Mouse (Mus musculus): ENCODE data around the gene Tppp2. TPM values are rescaled to one million over a fixed set of nuclear protein-coding genes. Genes with fewer than 3 reads are reported as not detected.

Tppp2 gene
- polyA plus RNA-seq, 1 experiment from 2014 or later = not detected

GRCm38 (mm10) chr14:51932092-51933020 is 14.1 kb downstream of the Tppp2 start:
- Histone ChIP-seq H3K9me3 (peaks cover 8% of the 10 kb centered on the region; the same call in 1 of the 2 replicates), H3K4me3 (no peak overlapping the region), H3K36me3 (replicated peaks) (no peaks in the 10 kb centered on the region), H3K27me3 (ENCODE audit: poor library complexity, severe bottlenecking) (no peaks in the 10 kb centered on the region), H3K4me1 (peaks cover 6% of the 10 kb centered on the region; the same call in 1 of the 2 replicates), H3K27ac (no peak overlapping the region)
- no peak for DNase-seq (ENCODE audit: extremely low spot score, low spot score)
- WGBS = 85% methylated on average over 10 of the region's 10 CpGs

GRCm38 (mm10) chr14:51939005-51939404 is 20.8 kb downstream of the Tppp2 start:
- no peaks in the 10 kb centered on the region for H3K27me3 ChIP-seq (ENCODE audit: poor library complexity, severe bottlenecking)
- H3K27ac ChIP-seq = no peak overlapping the region
- WGBS = 89% methylated on average over 9 of the region's 9 CpGs
- peaks cover 7% of the 10 kb centered on the region; the same call in 1 of the 2 replicates for H3K9me3 ChIP-seq
- no peak for DNase-seq (ENCODE audit: extremely low spot score, low spot score)
- H3K36me3 ChIP-seq (replicated peaks) = no peaks in the 10 kb centered on the region
- peaks cover 19% of the 10 kb centered on the region for H3K4me1 ChIP-seq
- no peak overlapping the region for H3K4me3 ChIP-seq

GRCm38 (mm10) chr14:51940944-51941560 is 22.8 kb downstream of the Tppp2 start:
- Histone ChIP-seq H3K4me3 (no peak overlapping the region), H3K27ac (peak overlapping the region; percentile 44)
- 32% methylated on average over 8 of the region's 8 CpGs for WGBS

GRCm38 (mm10) chr14:51941577-51941976 is 23.4 kb downstream of the Tppp2 start:
- 53% methylated on average over 9 of the region's 9 CpGs for WGBS
- H3K4me1 ChIP-seq = peaks cover 19% of the 10 kb centered on the region
- no peaks in the 10 kb centered on the region for H3K36me3 ChIP-seq (replicated peaks)
- no peak overlapping the region for H3K4me3 ChIP-seq
- DNase-seq (ENCODE audit: extremely low spot score, low spot score) = no peak
- 0 out of 2 replicates have a peak, but pooled peaks cover 1% of the 10 kb centered on the region for H3K9me3 ChIP-seq
- peak overlapping the region; percentile 44 for H3K27ac ChIP-seq
- no peaks in the 10 kb centered on the region for H3K27me3 ChIP-seq (ENCODE audit: poor library complexity, severe bottlenecking)

More at GRCm38 (mm10) chr14:51940944-51941560, 22.8 kb downstream of the Tppp2 start:
- 0 out of 2 replicates have a peak, but pooled peaks cover 3% of the 10 kb centered on the region for H3K9me3 ChIP-seq
- DNase-seq (ENCODE audit: extremely low spot score, low spot score) = peak; percentile 20
- H3K36me3 ChIP-seq (replicated peaks) = no peaks in the 10 kb centered on the region
- no peaks in the 10 kb centered on the region for H3K27me3 ChIP-seq (ENCODE audit: poor library complexity, severe bottlenecking)
- peaks cover 19% of the 10 kb centered on the region for H3K4me1 ChIP-seq

GRCm38 (mm10) chr14:51942236-51942635 is 24.0 kb downstream of the Tppp2 start:
- 75% methylated on average over 7 of the region's 7 CpGs for WGBS
- Histone ChIP-seq H3K4me3 (no peak overlapping the region), H3K9me3 (no peaks in the 10 kb centered on the region), H3K4me1 (peaks cover 19% of the 10 kb centered on the region), H3K27me3 (ENCODE audit: poor library complexity, severe bottlenecking) (no peaks in the 10 kb centered on the region), H3K27ac (no peak overlapping the region), H3K36me3 (replicated peaks) (no peaks in the 10 kb centered on the region)
- no peak for DNase-seq (ENCODE audit: extremely low spot score, low spot score)

- no peak overlapping the region for H3K27ac ChIP-seq
- no peaks in the 10 kb centered on the region for H3K27me3 ChIP-seq (ENCODE audit: poor library complexity, severe bottlenecking)
- WGBS = 91% methylated on average over 6 of the region's 6 CpGs
- peaks cover 19% of the 10 kb centered on the region for H3K4me1 ChIP-seq
- H3K9me3 ChIP-seq = no peaks in the 10 kb centered on the region
- DNase-seq (ENCODE audit: extremely low spot score, low spot score) = no peak
- no peak overlapping the region for H3K4me3 ChIP-seq
- no peaks in the 10 kb centered on the region for H3K36me3 ChIP-seq (replicated peaks)
These were observed 25.1 kb downstream of the Tppp2 start for GRCm38 (mm10) chr14:51943336-51943735.

- DNase-seq (ENCODE audit: extremely low spot score, low spot score) = no peak
- H3K36me3 ChIP-seq (replicated peaks) = no peaks in the 10 kb centered on the region
- peaks cover 7% of the 10 kb centered on the region; the same call in 1 of the 2 replicates for H3K9me3 ChIP-seq
- 95% methylated on average over 2 of the region's 2 CpGs for WGBS
- no peaks in the 10 kb centered on the region for H3K27me3 ChIP-seq (ENCODE audit: poor library complexity, severe bottlenecking)
- H3K4me1 ChIP-seq = no peaks in the 10 kb centered on the region
- no peak overlapping the region for H3K27ac ChIP-seq
- no peak overlapping the region for H3K4me3 ChIP-seq
These were observed 42.1 kb downstream of the Tppp2 start for GRCm38 (mm10) chr14:51960316-51960715.

- Histone ChIP-seq H3K4me1 (no peaks in the 10 kb centered on the region), H3K27ac (no peak overlapping the region), H3K9me3 (no peaks in the 10 kb centered on the region), H3K36me3 (replicated peaks) (no peaks in the 10 kb centered on the region), H3K4me3 (no peak overlapping the region), H3K27me3 (ENCODE audit: poor library complexity, severe bottlenecking) (no peaks in the 10 kb centered on the region)
- 92% methylated on average over 3 of the region's 3 CpGs for WGBS
- no peak for DNase-seq (ENCODE audit: extremely low spot score, low spot score)
These were observed 49.2 kb downstream of the Tppp2 start for GRCm38 (mm10) chr14:51967400-51967799.

Other genes with a start within 250 kb of the Tppp2 start
- not detected in 2 replicates for gene Gm17079, start 223.0 kb upstream of the Tppp2 start, polyA plus RNA-seq (2016; fragmentation: Nextera tagmentation; extraction: Ambion mirVana)
- gene Gm5800, start 201.2 kb upstream of the Tppp2 start, polyA plus RNA-seq (2016; fragmentation: Nextera tagmentation; extraction: Ambion mirVana) = not detected in 2 replicates
- not detected in 2 replicates for gene Ang4, start 144.8 kb upstream of the Tppp2 start, polyA plus RNA-seq (2016; fragmentation: Nextera tagmentation; extraction: Ambion mirVana)
- not detected in 2 replicates for gene AY358078, start 118.4 kb upstream of the Tppp2 start, polyA plus RNA-seq (2016; fragmentation: Nextera tagmentation; extraction: Ambion mirVana)
- not detected in 2 replicates for gene Ear6, start 64.7 kb upstream of the Tppp2 start, polyA plus RNA-seq (2016; fragmentation: Nextera tagmentation; extraction: Ambion mirVana)
- gene Mettl17, start 33.6 kb upstream of the Tppp2 start, polyA plus RNA-seq (2016; fragmentation: Nextera tagmentation; extraction: Ambion mirVana) = 43.3 and 59.9 TPM in 2 replicates
- 0.50 and 0.77 TPM in 2 replicates for gene Slc39a2, start 25.5 kb upstream of the Tppp2 start, polyA plus RNA-seq (2016; fragmentation: Nextera tagmentation; extraction: Ambion mirVana)
- 9.0 and 9.1 TPM in 2 replicates for gene Ndrg2, start 4.3 kb upstream of the Tppp2 start, polyA plus RNA-seq (2016; fragmentation: Nextera tagmentation; extraction: Ambion mirVana)
- not detected in 2 replicates for gene Rnase13, start 4.3 kb downstream of the Tppp2 start, polyA plus RNA-seq (2016; fragmentation: Nextera tagmentation; extraction: Ambion mirVana)
- 97.5 and 102 TPM in 2 replicates for gene Arhgef40, start 66.3 kb downstream of the Tppp2 start, polyA plus RNA-seq (2016; fragmentation: Nextera tagmentation; extraction: Ambion mirVana)
- gene Tmem253, start 97.2 kb downstream of the Tppp2 start, polyA plus RNA-seq (2016; fragmentation: Nextera tagmentation; extraction: Ambion mirVana) = 0.63 and 0.96 TPM in 2 replicates
- gene Zfp219, start 102.3 kb downstream of the Tppp2 start, polyA plus RNA-seq (2016; fragmentation: Nextera tagmentation; extraction: Ambion mirVana) = 85.4 and 87.6 TPM in 2 replicates
- gene Olfr221, start 124.0 kb downstream of the Tppp2 start, polyA plus RNA-seq (2016; fragmentation: Nextera tagmentation; extraction: Ambion mirVana) = not detected in 2 replicates
- 894 and 948 TPM in 2 replicates for gene Hnrnpc, start 185.6 kb downstream of the Tppp2 start, polyA plus RNA-seq (2016; fragmentation: Nextera tagmentation; extraction: Ambion mirVana)
- gene Rpgrip1, start 192.3 kb downstream of the Tppp2 start, polyA plus RNA-seq (2016; fragmentation: Nextera tagmentation; extraction: Ambion mirVana) = 130 and 134 TPM in 2 replicates